Mouse (Mus musculus): ENCODE measurements around the gene Clrn2. TPM values are rescaled to one million over a fixed set of nuclear protein-coding genes. Genes with fewer than 3 reads are reported as not detected.

Gene Clrn2
- total and polyA plus RNA-seq, 2 experiments from 2014 or later: 0.36 TPM; not detected in 1

DNA sequence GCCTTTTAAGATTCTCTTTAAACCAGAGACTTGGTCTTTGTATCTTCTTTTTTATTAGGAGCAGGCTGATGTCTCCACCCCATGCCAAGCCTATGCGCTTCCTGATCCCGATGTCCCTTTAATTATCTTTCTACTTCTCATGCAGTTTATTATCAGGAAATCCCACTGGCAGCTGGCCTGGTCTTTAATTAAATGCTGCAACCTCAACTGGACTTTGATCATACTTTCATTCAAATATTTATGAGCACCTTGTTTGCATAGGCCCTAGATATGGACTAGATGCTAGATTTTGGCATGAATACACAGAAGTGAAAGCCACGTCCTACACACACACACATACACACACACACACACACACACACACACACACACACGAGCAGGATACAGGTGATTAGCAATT lies 38.2 kb downstream of the Clrn2 start:
- H3K27me3 ChIP-seq (ENCODE audit: insufficient read depth, low read length): no peaks in the 10 kb centered on the region
- H3K27ac ChIP-seq: no peak overlapping the region
- no peak for ATAC-seq
- H3K9me3 ChIP-seq (ENCODE audit: low read length): no peaks in the 10 kb centered on the region
- H3K4me2 ChIP-seq (ENCODE audit: low read depth, low read length): no peak overlapping the region
- H3K4me3 ChIP-seq (ENCODE audit: low read length): no peak overlapping the region
- TF ChIP-seq CTCF (IDR thresholded peaks at IDR 0.05; ENCODE audit: low read depth): no peak
- no peak overlapping the region for H3K9ac ChIP-seq (replicated peaks; ENCODE audit: low read length)
- 0 out of 2 replicates have a peak, but pooled peaks cover 9% of the 10 kb centered on the region for H3K4me1 ChIP-seq (ENCODE audit: insufficient read depth, low read length)
- 78% methylated on average over 4 of the region's 4 CpGs for WGBS
- H3K36me3 ChIP-seq (ENCODE audit: insufficient read depth, low read length): no peaks in the 10 kb centered on the region
- DNase-seq (ENCODE audit: low spot score): no peak

DNA sequence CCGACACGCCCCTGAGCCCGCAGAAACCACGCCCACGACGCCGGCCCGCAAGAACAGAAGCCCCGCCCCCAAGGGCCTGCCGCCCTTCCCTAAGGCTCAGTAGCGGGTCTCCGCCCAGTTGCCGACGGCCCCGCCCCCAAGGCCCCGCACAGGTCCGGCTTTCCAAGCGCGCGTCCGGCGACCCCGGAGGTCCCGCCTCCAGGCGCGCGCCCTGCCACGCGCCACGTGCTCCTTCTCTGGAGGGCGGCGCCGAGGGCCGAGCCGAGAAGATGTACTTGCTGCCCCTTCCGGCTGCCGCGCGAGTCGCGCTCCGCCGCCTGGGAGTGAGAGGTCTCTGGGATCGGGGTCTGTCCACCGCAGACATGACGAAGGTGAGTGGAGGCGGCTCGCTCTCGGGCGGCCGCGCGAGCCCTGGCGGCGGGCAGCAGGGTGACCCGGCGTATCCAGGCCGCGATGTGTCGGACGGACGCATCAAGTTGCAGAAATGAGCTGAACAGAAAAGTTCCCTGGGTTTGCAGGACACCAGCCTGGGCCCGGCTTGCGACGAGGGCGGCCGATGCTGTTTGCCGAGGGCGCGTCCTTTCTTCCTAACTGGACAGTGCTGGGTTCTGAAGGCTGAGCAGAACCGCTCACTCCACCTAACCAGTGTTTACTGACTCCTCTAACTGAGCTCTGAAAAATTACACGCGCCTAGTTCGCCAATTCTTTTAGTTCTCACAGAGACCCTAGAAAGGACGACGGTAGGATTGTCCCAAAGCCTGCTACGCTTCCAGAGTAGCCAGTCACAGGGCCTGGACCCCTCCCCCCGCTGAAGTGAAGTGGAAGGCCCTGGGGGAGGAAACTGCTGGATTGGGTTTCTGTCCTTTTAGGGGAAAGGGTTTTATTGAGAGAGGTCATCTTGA lies 39.9 kb downstream of the Clrn2 start, which contains the start of gene Lap3:
TSS of gene Lap3 (plus strand) at position 184 of the 902 bp plus-strand sequence.
- peak; percentile 48 for TF ChIP-seq CTCF (IDR thresholded peaks at IDR 0.05; ENCODE audit: low read depth)
- Histone ChIP-seq H3K36me3 (ENCODE audit: insufficient read depth, low read length) (0 out of 2 replicates have a peak, but pooled peaks cover 6% of the 10 kb centered on the region), H3K9me3 (ENCODE audit: low read length) (no peaks in the 10 kb centered on the region), H3K27ac (peak within 1 kb of the TSS; percentile 58), H3K9ac (replicated peaks; ENCODE audit: low read length) (peak within 1 kb of the TSS; percentile 58), H3K4me2 (ENCODE audit: low read depth, low read length) (peak within 1 kb of the TSS; percentile 72), H3K4me3 (ENCODE audit: low read length) (peak within 1 kb of the TSS; percentile 71), H3K27me3 (ENCODE audit: insufficient read depth, low read length) (no peaks in the 10 kb centered on the region), H3K4me1 (ENCODE audit: insufficient read depth, low read length) (0 out of 2 replicates have a peak, but pooled peaks cover 9% of the 10 kb centered on the region)
- under 1% methylated on average over 77 of the region's 78 CpGs for WGBS
- DNase-seq (ENCODE audit: low spot score) (peak; percentile 97), ATAC-seq (peak; percentile 97)

DNA sequence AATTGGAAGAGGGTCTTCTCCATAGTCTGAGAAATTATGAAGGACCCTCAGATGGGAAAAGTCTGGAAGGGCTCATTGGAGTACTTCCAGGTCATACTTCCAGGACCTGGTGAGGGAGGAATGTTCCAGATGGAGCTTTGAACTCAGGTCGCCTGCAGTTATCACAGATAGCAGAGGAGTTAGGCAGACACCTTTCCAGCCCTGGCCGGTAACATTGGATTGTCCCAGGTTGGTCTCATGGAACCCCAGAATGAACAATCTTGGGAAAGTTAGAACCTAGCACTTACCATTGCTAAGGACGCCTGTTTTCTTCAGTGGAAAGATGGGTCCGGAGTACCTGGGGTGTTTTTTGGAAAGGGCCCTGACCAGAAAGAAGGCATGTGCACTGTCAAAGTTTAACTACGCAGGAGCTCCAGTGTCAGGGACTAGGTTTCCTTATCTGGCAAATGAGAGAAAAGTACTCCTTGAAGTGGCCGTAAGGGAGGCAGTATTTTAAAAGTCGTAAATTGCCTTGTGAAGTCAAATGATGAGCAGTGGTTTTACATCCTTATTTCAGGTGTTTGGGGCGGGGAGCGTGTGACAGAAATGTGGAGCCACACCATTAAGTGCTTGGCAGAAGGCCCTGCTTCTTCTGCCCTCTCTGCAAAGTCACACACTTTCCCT lies 40.7 kb downstream of the Clrn2 start:
- H3K27ac ChIP-seq: no peak overlapping the region
- H3K27me3 ChIP-seq (ENCODE audit: insufficient read depth, low read length): no peaks in the 10 kb centered on the region
- DNase-seq (ENCODE audit: low spot score) (no peak), ATAC-seq (no peak)
- H3K36me3 ChIP-seq (ENCODE audit: insufficient read depth, low read length): 0 out of 2 replicates have a peak, but pooled peaks cover 8% of the 10 kb centered on the region
- H3K9ac ChIP-seq (replicated peaks; ENCODE audit: low read length): peak overlapping the region; percentile 58
- peak overlapping the region; percentile 71 for H3K4me3 ChIP-seq (ENCODE audit: low read length)
- H3K4me1 ChIP-seq (ENCODE audit: insufficient read depth, low read length): 0 out of 2 replicates have a peak, but pooled peaks cover 9% of the 10 kb centered on the region
- WGBS: 72% methylated on average over 9 of the region's 9 CpGs
- peak overlapping the region; percentile 72 for H3K4me2 ChIP-seq (ENCODE audit: low read depth, low read length)
- TF ChIP-seq CTCF (IDR thresholded peaks at IDR 0.05; ENCODE audit: low read depth): no peak
- H3K9me3 ChIP-seq (ENCODE audit: low read length): no peaks in the 10 kb centered on the region

DNA sequence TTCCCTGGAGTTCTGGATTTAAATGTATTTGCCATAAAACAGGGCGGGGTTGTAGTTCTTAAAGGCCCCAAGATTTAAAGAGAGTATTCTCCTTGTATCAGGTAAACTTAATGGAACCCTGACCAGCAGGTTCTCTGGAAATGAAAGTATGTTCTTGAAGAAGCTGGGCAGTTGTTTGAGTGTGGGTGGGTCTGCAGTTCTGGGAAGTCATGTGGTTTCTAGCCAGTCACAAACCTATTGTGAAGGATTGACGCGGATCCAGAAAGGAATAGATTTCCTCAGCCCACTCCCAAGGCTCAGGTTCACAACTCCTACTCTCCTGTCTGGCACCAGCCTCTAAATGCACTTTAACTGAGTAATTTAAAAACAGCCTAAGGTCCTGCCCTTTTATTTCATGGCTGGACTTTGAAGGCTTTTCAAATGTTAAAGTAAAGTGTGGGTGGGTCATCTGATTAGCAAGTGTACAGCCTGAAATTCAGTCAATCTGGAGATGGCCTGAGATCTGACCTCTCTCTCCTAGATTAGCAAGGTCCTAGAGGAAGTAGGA lies 42.0 kb downstream of the Clrn2 start:
- 0 out of 2 replicates have a peak, but pooled peaks cover 9% of the 10 kb centered on the region for H3K4me1 ChIP-seq (ENCODE audit: insufficient read depth, low read length)
- no peak for TF ChIP-seq CTCF (IDR thresholded peaks at IDR 0.05; ENCODE audit: low read depth)
- WGBS: 83% methylated on average over 3 of the region's 3 CpGs
- DNase-seq (ENCODE audit: low spot score): no peak
- no peak overlapping the region for H3K9ac ChIP-seq (replicated peaks; ENCODE audit: low read length)
- no peak overlapping the region for H3K4me3 ChIP-seq (ENCODE audit: low read length)
- no peak overlapping the region for H3K4me2 ChIP-seq (ENCODE audit: low read depth, low read length)
- H3K36me3 ChIP-seq (ENCODE audit: insufficient read depth, low read length): peaks cover 12% of the 10 kb centered on the region; the same call in 1 of the 2 replicates
- no peaks in the 10 kb centered on the region for H3K9me3 ChIP-seq (ENCODE audit: low read length)
- H3K27me3 ChIP-seq (ENCODE audit: insufficient read depth, low read length): no peaks in the 10 kb centered on the region
- ATAC-seq: no peak
- no peak overlapping the region for H3K27ac ChIP-seq

DNA sequence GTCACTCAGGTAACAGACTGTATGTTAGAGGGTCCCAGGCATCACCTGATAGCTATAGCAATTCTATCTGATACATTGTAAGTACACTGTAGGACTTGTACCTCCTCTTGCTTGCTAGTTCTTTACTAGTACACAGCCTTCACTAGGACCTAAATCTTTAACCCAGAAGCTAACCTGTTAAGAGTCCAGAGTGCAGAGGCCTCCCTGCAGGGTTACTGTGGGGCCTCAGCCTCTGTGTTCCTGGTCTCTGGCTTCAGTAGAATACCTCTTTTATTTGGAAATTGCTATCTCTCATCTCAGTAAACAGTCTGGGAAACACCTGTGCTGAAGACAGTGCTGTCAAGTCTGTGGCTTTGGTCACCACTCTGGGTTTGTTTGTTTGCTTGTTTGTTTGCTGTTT lies 42.5 kb downstream of the Clrn2 start:
- Histone ChIP-seq H3K4me3 (ENCODE audit: low read length) (no peak overlapping the region), H3K9ac (replicated peaks; ENCODE audit: low read length) (no peak overlapping the region), H3K9me3 (ENCODE audit: low read length) (no peaks in the 10 kb centered on the region), H3K27me3 (ENCODE audit: insufficient read depth, low read length) (no peaks in the 10 kb centered on the region), H3K4me2 (ENCODE audit: low read depth, low read length) (no peak overlapping the region), H3K4me1 (ENCODE audit: insufficient read depth, low read length) (0 out of 2 replicates have a peak, but pooled peaks cover 9% of the 10 kb centered on the region), H3K27ac (no peak overlapping the region), H3K36me3 (ENCODE audit: insufficient read depth, low read length) (peaks cover 15% of the 10 kb centered on the region; the same call in 1 of the 2 replicates)
- no peak for DNase-seq (ENCODE audit: low spot score)
- no peak for TF ChIP-seq CTCF (IDR thresholded peaks at IDR 0.05; ENCODE audit: low read depth)
- ATAC-seq: no peak

DNA sequence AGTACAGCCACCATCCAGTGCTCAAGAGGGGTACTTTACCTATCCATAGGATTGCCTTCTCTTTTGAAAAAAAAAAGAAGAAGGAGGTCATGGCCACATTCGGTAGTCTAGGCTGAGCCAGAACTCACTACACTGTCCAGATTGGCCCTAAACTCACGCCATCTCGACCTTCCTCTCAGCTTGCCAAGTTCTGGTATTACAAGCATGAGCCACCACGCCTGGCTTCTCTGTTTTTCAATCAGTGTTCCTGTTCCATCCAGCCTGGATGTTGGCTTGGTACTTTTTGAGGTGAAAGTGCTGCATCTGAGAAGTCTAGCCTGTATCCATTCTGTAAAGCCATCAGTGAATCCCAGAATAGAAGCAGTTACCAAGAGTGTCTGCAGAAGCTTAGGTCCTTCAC lies 42.9 kb downstream of the Clrn2 start:
- DNase-seq (ENCODE audit: low spot score) (no peak), ATAC-seq (no peak)
- Histone ChIP-seq H3K27ac (no peak overlapping the region), H3K9ac (replicated peaks; ENCODE audit: low read length) (no peak overlapping the region), H3K36me3 (ENCODE audit: insufficient read depth, low read length) (peaks cover 16% of the 10 kb centered on the region), H3K9me3 (ENCODE audit: low read length) (no peaks in the 10 kb centered on the region), H3K27me3 (ENCODE audit: insufficient read depth, low read length) (no peaks in the 10 kb centered on the region), H3K4me2 (ENCODE audit: low read depth, low read length) (no peak overlapping the region), H3K4me1 (ENCODE audit: insufficient read depth, low read length) (0 out of 2 replicates have a peak, but pooled peaks cover 9% of the 10 kb centered on the region), H3K4me3 (ENCODE audit: low read length) (no peak overlapping the region)
- no peak for TF ChIP-seq CTCF (IDR thresholded peaks at IDR 0.05; ENCODE audit: low read depth)
- 88% methylated on average over 4 of the region's 4 CpGs for WGBS

Data from hindbrain, postnatal 0 days (tissue).